Mouse (Mus musculus) limb, embryonic 13.5 days (tissue): ENCODE measurements around the gene Foxo1. TPM values are rescaled to one million over a fixed set of nuclear protein-coding genes. Genes with fewer than 3 reads are reported as not detected.

ENCODE experiments used
- ATAC-seq: fragments of 200-750 bp; cut with Nextera tagmentation; 2 replicates; pipeline ENCODE4 v1.8.0; 2017; ENCODE audit warnings: low read depth, moderate number of reproducible peaks, moderate TSS enrichment; ENCODE audit not compliant: low FRiP score
- H3K27ac ChIP-seq: fragments of 300-500 bp; sonication (generic); 2 replicates; pipeline ENCODE4 v1.5.1; 2015; ENCODE audit warnings: inconsistent platforms, mild to moderate bottlenecking, moderate library complexity
- H3K27me3 ChIP-seq: fragments of 300-500 bp; sonication (generic); 2 replicates; pipeline ENCODE4 v1.6.1; 2015; ENCODE audit warnings: mild to moderate bottlenecking, inconsistent platforms
- H3K36me3 ChIP-seq: fragments of 300-500 bp; sonication (generic); 2 replicates; pipeline ENCODE4 v1.6.1; 2015; ENCODE audit warnings: inconsistent platforms, mild to moderate bottlenecking, moderate library complexity
- H3K4me1 ChIP-seq: fragments of 300-500 bp; sonication (generic); 2 replicates; pipeline ENCODE4 v1.6.1; 2015; ENCODE audit warnings: inconsistent platforms
- H3K4me2 ChIP-seq: fragments of 300-500 bp; sonication (generic); replicated peaks from 2 replicates; pipeline ENCODE4 v1.6.1; 2015; ENCODE audit warnings: inconsistent platforms, mild to moderate bottlenecking, moderate library complexity
- H3K4me3 ChIP-seq: fragments of 300-500 bp; sonication (generic); 2 replicates; pipeline ENCODE4 v1.5.1; 2015; ENCODE audit warnings: moderate library complexity, mild to moderate bottlenecking, inconsistent platforms
- H3K9ac ChIP-seq: fragments of 300-500 bp; sonication (generic); 2 replicates; pipeline ENCODE4 v1.6.1; 2015; ENCODE audit warnings: mild to moderate bottlenecking, inconsistent platforms
- H3K9me3 ChIP-seq: fragments of 300-500 bp; sonication (generic); 2 replicates; pipeline ENCODE4 v1.6.1; 2016; ENCODE audit warnings: inconsistent platforms
- WGBS: fragments of 180-500 bp; shearing (Covaris S2); methylation state at CpG from one replicate; pipeline ENCODE4 v1.1.7; 2015; 5-methylcytosine and 5-hydroxymethylcytosine counted together
- polyA plus RNA-seq: library from polyadenylated mRNA; unstranded; fragments of >200 nt; fragmentation: Nextera tagmentation; extraction: Ambion mirVana; gene quantifications from 2 replicates; pipeline ENCODE4 v1.2.1, GENCODE M21; 2015

Foxo1 gene
- polyA plus RNA-seq, 1 experiment from 2014 or later: 5.5 TPM

- H3K27me3 ChIP-seq: peaks cover 11% of the 10 kb centered on the region
Measured at GRCm38 (mm10) chr3:52253656-52254461, 14.3 kb upstream of the Foxo1 start.

DNA sequence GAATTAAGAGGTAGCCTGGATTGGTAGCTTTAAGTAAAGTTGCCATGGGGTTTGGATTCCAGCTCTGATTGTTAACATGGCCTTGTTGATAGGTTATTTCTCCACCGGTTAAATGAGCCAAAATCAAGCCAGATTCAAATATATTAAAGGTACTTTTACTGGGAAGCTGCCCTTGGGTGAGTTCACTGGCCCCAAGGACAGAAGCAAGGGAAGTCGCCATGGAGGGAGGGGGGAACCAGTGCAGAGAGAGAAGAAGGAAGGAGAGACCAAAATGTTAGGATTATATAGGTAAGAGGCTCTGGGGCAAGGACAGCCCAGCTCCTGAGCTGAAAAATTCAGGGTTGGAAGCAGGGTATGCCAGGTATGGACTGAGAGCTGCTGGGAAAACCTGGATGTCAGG is 13.6 kb upstream of the Foxo1 start:
- no peak overlapping the region for H3K27ac ChIP-seq
- no peak overlapping the region for H3K9ac ChIP-seq
- no peaks in the 10 kb centered on the region for H3K36me3 ChIP-seq
- H3K27me3 ChIP-seq: peaks cover 18% of the 10 kb centered on the region
- H3K4me3 ChIP-seq: no peak overlapping the region
- H3K9me3 ChIP-seq: no peaks in the 10 kb centered on the region
- no peak for ATAC-seq
- peaks cover 9% of the 10 kb centered on the region for H3K4me1 ChIP-seq
- H3K4me2 ChIP-seq: no peak overlapping the region
- 14% methylated on average over 2 of the region's 2 CpGs for WGBS

More at GRCm38 (mm10) chr3:52253656-52254461, 14.3 kb upstream of the Foxo1 start:
- H3K36me3 ChIP-seq: no peaks in the 10 kb centered on the region
- H3K9ac ChIP-seq: no peak overlapping the region
- H3K9me3 ChIP-seq: no peaks in the 10 kb centered on the region
- peaks cover 8% of the 10 kb centered on the region for H3K4me1 ChIP-seq
- no peak overlapping the region for H3K27ac ChIP-seq
- 19% methylated on average over 12 of the region's 14 CpGs for WGBS
- ATAC-seq: no peak
- H3K4me3 ChIP-seq: no peak overlapping the region
- no peak overlapping the region for H3K4me2 ChIP-seq

- H3K4me3 ChIP-seq: peak overlapping the region; percentile 38
- H3K9me3 ChIP-seq: no peaks in the 10 kb centered on the region
- peaks cover 37% of the 10 kb centered on the region for H3K27me3 ChIP-seq
- H3K9ac ChIP-seq: peak overlapping the region; percentile 57
- no peak overlapping the region for H3K27ac ChIP-seq
- ATAC-seq: peak; percentile 75; the same call in 1 of the 2 replicates
- peak overlapping the region; percentile 72 for H3K4me2 ChIP-seq
- peaks cover 9% of the 10 kb centered on the region for H3K4me1 ChIP-seq
- WGBS: 13% methylated on average over 18 of the region's 18 CpGs
- no peaks in the 10 kb centered on the region for H3K36me3 ChIP-seq
Measured at GRCm38 (mm10) chr3:52257782-52258441, 10.2 kb upstream of the Foxo1 start.

GRCm38 (mm10) chr3:52258532-52258931 is 9.6 kb upstream of the Foxo1 start:
- 34% methylated on average over 3 of the region's 3 CpGs for WGBS
- no peak for ATAC-seq
- no peak overlapping the region for H3K4me2 ChIP-seq
- H3K27ac ChIP-seq: no peak overlapping the region
- H3K4me1 ChIP-seq: peaks cover 9% of the 10 kb centered on the region
- no peaks in the 10 kb centered on the region for H3K36me3 ChIP-seq
- H3K27me3 ChIP-seq: peaks cover 37% of the 10 kb centered on the region
- H3K4me3 ChIP-seq: no peak overlapping the region
- no peaks in the 10 kb centered on the region for H3K9me3 ChIP-seq
- no peak overlapping the region for H3K9ac ChIP-seq

DNA sequence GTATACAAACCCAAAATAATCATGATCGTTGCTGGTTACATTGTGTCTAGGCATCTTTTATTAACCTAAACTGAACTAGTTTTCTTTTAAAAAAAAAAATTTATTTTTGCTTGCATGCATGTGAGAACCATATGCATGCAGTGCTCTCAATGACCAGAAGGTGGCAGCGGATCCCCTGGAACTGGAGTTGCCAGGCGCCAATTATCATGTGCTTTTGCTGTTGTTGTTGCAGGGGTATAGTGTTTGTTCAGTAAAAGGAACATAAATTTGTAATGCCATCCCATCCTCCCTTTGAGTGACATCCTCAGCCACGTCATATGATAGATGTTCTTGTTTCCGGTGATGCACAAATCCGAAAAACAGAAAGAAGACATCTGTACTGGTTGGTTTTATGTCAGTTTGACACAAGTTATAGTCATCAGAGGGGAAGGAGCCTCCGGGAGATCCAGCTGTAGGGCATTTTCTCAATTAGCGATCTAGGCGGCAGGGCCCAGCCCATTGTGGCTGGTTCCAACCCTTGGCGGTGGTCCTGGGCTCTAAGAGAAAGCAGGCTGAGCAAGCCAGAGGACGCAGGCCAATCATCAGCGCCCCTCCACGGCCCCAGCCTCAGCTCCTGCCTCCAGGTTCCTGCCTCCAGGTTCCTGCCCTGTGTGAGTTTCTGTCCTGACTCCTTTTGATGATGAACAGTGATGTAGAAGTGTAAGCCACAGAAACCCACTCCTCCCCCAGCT is 5.5 kb upstream of the Foxo1 start:
- H3K4me3 ChIP-seq: no peak overlapping the region
- H3K27ac ChIP-seq: no peak overlapping the region
- H3K27me3 ChIP-seq: peaks cover 50% of the 10 kb centered on the region
- no peak overlapping the region for H3K4me2 ChIP-seq
- no peak overlapping the region for H3K9ac ChIP-seq
- H3K9me3 ChIP-seq: no peaks in the 10 kb centered on the region
- H3K4me1 ChIP-seq: peaks cover 25% of the 10 kb centered on the region
- no peaks in the 10 kb centered on the region for H3K36me3 ChIP-seq
- WGBS: 44% methylated on average over 13 of the region's 13 CpGs
- no peak for ATAC-seq

DNA sequence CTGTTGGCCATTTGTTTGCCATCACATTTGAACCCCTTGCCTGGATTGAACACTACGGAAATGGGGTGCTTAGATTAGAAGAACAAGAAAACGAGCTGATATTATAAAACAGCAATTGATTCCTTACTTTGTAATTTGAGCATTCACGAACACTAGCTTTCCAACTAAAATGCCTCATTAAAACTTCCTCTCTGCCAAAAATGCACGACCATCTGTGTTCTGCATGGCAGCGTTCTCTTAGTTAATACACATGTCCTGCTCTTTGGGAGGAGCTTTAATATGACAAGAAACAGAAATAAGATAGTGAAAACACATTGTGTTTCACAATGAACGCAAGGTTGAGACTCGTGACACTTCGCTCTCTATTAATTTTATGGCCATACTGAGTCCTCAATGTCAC is 3.8 kb upstream of the Foxo1 start:
- Histone ChIP-seq H3K4me3 (no peak overlapping the region), H3K9ac (no peak overlapping the region), H3K27me3 (peaks cover 41% of the 10 kb centered on the region), H3K27ac (no peak overlapping the region), H3K9me3 (no peaks in the 10 kb centered on the region), H3K36me3 (no peaks in the 10 kb centered on the region), H3K4me2 (no peak overlapping the region), H3K4me1 (peaks cover 19% of the 10 kb centered on the region)
- 41% methylated on average over 8 of the region's 8 CpGs for WGBS
- ATAC-seq: no peak

DNA sequence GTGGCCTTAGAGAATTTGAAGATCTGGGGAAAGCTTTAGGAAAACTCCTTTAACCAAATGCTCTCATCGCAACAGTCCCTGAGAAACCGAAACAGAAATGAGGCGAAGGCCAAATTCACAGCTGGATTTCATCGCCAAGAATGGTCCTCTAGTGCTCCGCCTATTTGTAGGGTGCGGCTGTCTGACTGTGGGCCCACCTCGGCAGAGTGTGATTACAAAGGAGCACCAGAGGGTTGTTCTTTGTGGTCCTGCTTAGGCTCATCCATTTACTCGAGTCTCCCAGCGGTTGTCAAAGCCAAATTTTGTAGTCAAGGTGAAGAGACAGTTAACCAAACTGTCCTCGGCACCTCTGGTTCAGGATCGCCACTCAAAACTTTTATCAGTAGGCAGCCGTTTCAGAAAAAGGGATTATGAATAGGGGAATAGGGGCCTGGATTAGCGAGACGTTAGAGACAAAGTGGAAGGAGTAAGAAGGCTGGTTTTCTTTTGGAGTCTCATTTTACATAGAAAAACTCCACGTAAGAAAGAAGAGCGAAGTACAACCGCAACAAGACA is 1.5 kb upstream of the Foxo1 start:
- H3K4me2 ChIP-seq: peak overlapping the region; percentile 99
- peaks cover 35% of the 10 kb centered on the region for H3K4me1 ChIP-seq
- H3K27me3 ChIP-seq: peaks cover 20% of the 10 kb centered on the region
- no peaks in the 10 kb centered on the region for H3K36me3 ChIP-seq
- peak overlapping the region; percentile 84 for H3K4me3 ChIP-seq
- H3K9ac ChIP-seq: no peak overlapping the region
- H3K9me3 ChIP-seq: no peaks in the 10 kb centered on the region
- H3K27ac ChIP-seq: no peak overlapping the region
- WGBS: 11% methylated on average over 17 of the region's 17 CpGs
- ATAC-seq: no peak

GRCm38 (mm10) chr3:52267293-52267651 is 864 bp upstream of the Foxo1 start:
- Histone ChIP-seq H3K27me3 (peaks cover 20% of the 10 kb centered on the region), H3K9me3 (no peaks in the 10 kb centered on the region), H3K4me1 (peaks cover 35% of the 10 kb centered on the region), H3K4me3 (peak overlapping the region; percentile 84), H3K9ac (peak overlapping the region; percentile 73), H3K27ac (no peak overlapping the region), H3K36me3 (no peaks in the 10 kb centered on the region), H3K4me2 (peak overlapping the region; percentile 99)
- no peak for ATAC-seq
- under 1% methylated on average over 15 of the region's 15 CpGs for WGBS

DNA sequence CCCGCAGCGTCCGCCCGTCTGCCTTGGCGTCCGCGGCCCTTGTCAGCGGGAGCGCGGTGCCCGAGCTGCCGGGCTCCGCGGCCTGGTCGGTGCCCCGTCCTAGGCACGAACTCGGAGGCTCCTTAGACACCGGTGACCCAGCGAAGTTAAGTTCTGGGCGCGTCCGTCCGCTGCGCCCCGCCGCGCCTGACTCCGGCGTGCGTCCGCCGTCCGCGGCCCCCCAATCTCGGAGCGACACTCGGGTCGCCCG is 276 bp downstream of the Foxo1 start:
- peaks cover 35% of the 10 kb centered on the region for H3K4me1 ChIP-seq
- peaks cover 20% of the 10 kb centered on the region for H3K27me3 ChIP-seq
- H3K9me3 ChIP-seq: no peaks in the 10 kb centered on the region
- peak overlapping the region; percentile 88 for H3K9ac ChIP-seq
- peak overlapping the region; percentile 86 for H3K27ac ChIP-seq
- ATAC-seq: peak; percentile 45
- peak overlapping the region; percentile 99 for H3K4me2 ChIP-seq
- 0% methylated on average over 32 of the region's 40 CpGs for WGBS
- H3K4me3 ChIP-seq: peak overlapping the region; percentile 84
- H3K36me3 ChIP-seq: no peaks in the 10 kb centered on the region

DNA sequence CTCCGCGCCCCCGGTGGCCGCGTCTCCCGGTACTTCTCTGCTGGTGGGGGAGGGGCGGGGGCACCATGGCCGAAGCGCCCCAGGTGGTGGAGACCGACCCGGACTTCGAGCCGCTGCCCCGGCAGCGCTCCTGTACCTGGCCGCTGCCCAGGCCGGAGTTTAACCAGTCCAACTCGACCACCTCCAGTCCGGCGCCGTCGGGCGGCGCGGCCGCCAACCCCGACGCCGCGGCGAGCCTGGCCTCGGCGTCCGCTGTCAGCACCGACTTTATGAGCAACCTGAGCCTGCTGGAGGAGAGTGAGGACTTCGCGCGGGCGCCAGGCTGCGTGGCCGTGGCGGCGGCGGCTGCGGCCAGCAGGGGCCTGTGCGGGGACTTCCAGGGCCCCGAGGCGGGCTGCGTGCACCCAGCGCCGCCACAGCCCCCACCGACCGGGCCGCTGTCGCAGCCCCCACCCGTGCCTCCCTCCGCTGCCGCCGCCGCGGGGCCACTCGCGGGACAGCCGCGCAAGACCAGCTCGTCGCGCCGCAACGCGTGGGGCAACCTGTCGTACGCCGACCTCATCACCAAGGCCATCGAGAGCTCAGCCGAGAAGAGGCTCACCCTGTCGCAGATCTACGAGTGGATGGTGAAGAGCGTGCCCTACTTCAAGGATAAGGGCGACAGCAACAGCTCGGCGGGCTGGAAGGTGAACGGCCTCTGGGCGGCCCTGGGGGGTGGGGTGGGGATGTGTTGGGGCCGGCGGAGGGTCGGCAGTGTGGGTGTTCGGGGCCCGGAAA is 789 bp downstream of the Foxo1 start:
- ATAC-seq: peak; percentile 26; the same call in 1 of the 2 replicates
- H3K4me1 ChIP-seq: peaks cover 35% of the 10 kb centered on the region
- H3K9ac ChIP-seq: peak overlapping the region; percentile 88
- H3K9me3 ChIP-seq: no peaks in the 10 kb centered on the region
- H3K36me3 ChIP-seq: no peaks in the 10 kb centered on the region
- peaks cover 20% of the 10 kb centered on the region for H3K27me3 ChIP-seq
- H3K4me2 ChIP-seq: peak overlapping the region; percentile 99
- H3K4me3 ChIP-seq: peak overlapping the region; percentile 84
- H3K27ac ChIP-seq: peak overlapping the region; percentile 86; the same call in 1 of the 2 replicates
- under 1% methylated on average over 89 of the region's 89 CpGs for WGBS

DNA sequence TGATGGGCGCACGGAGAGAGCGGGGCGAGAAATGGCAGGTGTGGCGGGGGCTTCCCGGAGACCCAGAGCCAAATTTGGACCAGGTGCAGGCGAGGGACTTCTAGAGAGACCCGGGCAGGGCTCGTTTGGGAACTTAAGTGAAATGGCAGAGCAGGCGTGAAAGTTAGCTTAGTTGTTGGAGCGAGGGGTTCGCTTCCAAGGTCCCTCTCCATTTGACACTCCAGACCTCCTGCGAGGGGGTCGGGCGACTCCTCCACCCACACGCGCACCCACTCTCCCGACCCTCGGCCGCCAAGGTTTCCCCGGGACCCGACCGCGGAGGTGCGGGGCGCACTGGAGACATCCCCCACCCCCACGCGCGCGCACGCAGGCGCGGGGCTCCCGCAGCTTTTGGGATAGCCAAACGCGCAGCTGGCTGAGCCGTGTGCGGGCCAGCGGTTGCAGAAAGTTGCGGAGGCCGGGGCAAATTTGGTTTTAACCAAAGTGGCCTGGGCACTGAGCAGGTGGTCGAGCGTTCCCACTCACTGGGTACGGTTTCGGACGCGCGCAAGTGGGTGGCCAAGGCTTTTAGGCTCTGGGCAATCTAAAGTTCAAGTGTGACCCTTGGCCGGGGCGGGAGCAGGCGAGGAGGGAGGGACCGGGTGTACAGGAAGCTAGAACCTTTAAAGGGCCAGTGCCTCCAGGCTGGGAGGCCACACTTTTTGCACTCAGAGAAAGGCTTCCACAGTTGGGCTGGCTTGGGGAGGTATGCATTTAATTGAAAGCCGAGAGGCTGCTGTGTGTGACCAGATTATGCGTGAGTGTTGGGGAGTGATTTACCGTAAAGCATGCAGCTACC is 1.6 kb downstream of the Foxo1 start:
- Histone ChIP-seq H3K4me2 (peak overlapping the region; percentile 99), H3K27ac (no peak overlapping the region), H3K9ac (peak overlapping the region; percentile 88), H3K27me3 (peaks cover 20% of the 10 kb centered on the region), H3K9me3 (no peaks in the 10 kb centered on the region), H3K36me3 (no peaks in the 10 kb centered on the region), H3K4me3 (peak overlapping the region; percentile 84), H3K4me1 (peaks cover 35% of the 10 kb centered on the region)
- ATAC-seq: no peak
- WGBS: under 1% methylated on average over 55 of the region's 55 CpGs
